Mouse (Mus musculus) spleen, postnatal 14 days (tissue): ENCODE results near the gene Dgkh.
A peak's percentile ranks its signal among the peaks of the same experiment; 100 is the strongest.

Experiments
- DNase-seq, 2 experiments: peaks; one replicate each; pipeline ENCODE4 v3.0.0; 2021 to 2022; ENCODE audit warnings: low spot score in 2 of 2

Dgkh gene

GRCm38 (mm10) chr14:78536281-78537165, 196.1 kb downstream of the Dgkh start, which contains the start of gene Akap11:
Gene Akap11 (minus strand): TSS chr14:78536808.
- DNase-seq, result peak; percentile 77 to 82

GRCm38 (mm10) chr14:78535366-78535765, 197.2 kb downstream of the Dgkh start:
- no peak for DNase-seq

GRCm38 (mm10) chr14:78534651-78535050, 197.9 kb downstream of the Dgkh start:
- no peak for DNase-seq

- DNase-seq, result no peak
These were observed 198.9 kb downstream of the Dgkh start for GRCm38 (mm10) chr14:78533701-78534100.

GRCm38 (mm10) chr14:78532345-78532744, 200.2 kb downstream of the Dgkh start:
- DNase-seq, result no peak

GRCm38 (mm10) chr14:78530256-78530655, 202.3 kb downstream of the Dgkh start:
- DNase-seq, result no peak

- no peak for DNase-seq
These were observed 203.8 kb downstream of the Dgkh start for GRCm38 (mm10) chr14:78528461-78529425.

- DNase-seq, result no peak
These were observed 205.7 kb downstream of the Dgkh start for GRCm38 (mm10) chr14:78526907-78527306.

- DNase-seq, result no peak
These were observed 206.1 kb downstream of the Dgkh start for GRCm38 (mm10) chr14:78526475-78526874.

GRCm38 (mm10) chr14:78525611-78526457, 206.7 kb downstream of the Dgkh start:
- no peak for DNase-seq

- no peak for DNase-seq
These were observed 207.5 kb downstream of the Dgkh start for GRCm38 (mm10) chr14:78525059-78525458.

- DNase-seq, result no peak
These were observed 221.9 kb downstream of the Dgkh start for GRCm38 (mm10) chr14:78510713-78511112.

- DNase-seq, result no peak
These were observed 222.8 kb downstream of the Dgkh start for GRCm38 (mm10) chr14:78509791-78510190.
